Mouse (Mus musculus): ENCODE results near the gene Ccdc15.
"Not testable (repeated sequence)": the region's sequence is repeated elsewhere in the genome, so short reads cannot be mapped to it uniquely, and the experiment has no call there.

Gene Ccdc15

GRCm38 (mm10) chr9:37351266-37351665, 3.0 kb upstream of the Ccdc15 start:
- no peak for DNase-seq (ENCODE audit: low spot score in 2 of 2)

- no peak for DNase-seq (ENCODE audit: low spot score in 2 of 2)
Measured at GRCm38 (mm10) chr9:37349050-37349449, 818 bp upstream of the Ccdc15 start.

- DNase-seq (ENCODE audit: low spot score in 2 of 2), result no peak
Measured at GRCm38 (mm10) chr9:37347184-37347987, 846 bp downstream of the Ccdc15 start.

- DNase-seq (ENCODE audit: low spot score in 2 of 2), result no peak
Measured at GRCm38 (mm10) chr9:37345406-37345805, 2.8 kb downstream of the Ccdc15 start.

- DNase-seq (ENCODE audit: low spot score in 2 of 2), result no peak
Measured at GRCm38 (mm10) chr9:37329456-37329855, 18.8 kb downstream of the Ccdc15 start.

GRCm38 (mm10) chr9:37301720-37302119, 46.5 kb downstream of the Ccdc15 start:
- no peak for DNase-seq (ENCODE audit: low spot score in 2 of 2)

GRCm38 (mm10) chr9:37300501-37300900, 47.7 kb downstream of the Ccdc15 start:
- not testable (repeated sequence) for DNase-seq (ENCODE audit: low spot score in 2 of 2)

- no peak for DNase-seq (ENCODE audit: low spot score in 2 of 2)
Measured at GRCm38 (mm10) chr9:37295586-37295985, 52.6 kb downstream of the Ccdc15 start.

GRCm38 (mm10) chr9:37266622-37267021, 81.6 kb downstream of the Ccdc15 start:
- DNase-seq (ENCODE audit: low spot score in 2 of 2), result no peak

- peak in 1 of 2 experiments; percentile 40 for DNase-seq (ENCODE audit: low spot score in 2 of 2)
Measured at GRCm38 (mm10) chr9:37255889-37256225, 92.4 kb downstream of the Ccdc15 start.

GRCm38 (mm10) chr9:37255149-37255888, 92.9 kb downstream of the Ccdc15 start, which contains the start of gene Slc37a2:
Slc37a2 (minus strand) TSS chr9:37255738.
- DNase-seq (ENCODE audit: low spot score in 2 of 2), result peak; percentile 60 to 69

GRCm38 (mm10) chr9:37254531-37255110, 93.6 kb downstream of the Ccdc15 start:
- DNase-seq (ENCODE audit: low spot score in 2 of 2), result no peak

GRCm38 (mm10) chr9:37250631-37251030, 97.6 kb downstream of the Ccdc15 start:
- no peak for DNase-seq (ENCODE audit: low spot score in 2 of 2)

GRCm38 (mm10) chr9:37249976-37250375, 98.3 kb downstream of the Ccdc15 start:
- no peak for DNase-seq (ENCODE audit: low spot score in 2 of 2)

GRCm38 (mm10) chr9:37248381-37248906, 99.8 kb downstream of the Ccdc15 start:
- DNase-seq (ENCODE audit: low spot score in 2 of 2), result no peak

- DNase-seq (ENCODE audit: low spot score in 2 of 2), result no peak
Measured at GRCm38 (mm10) chr9:37247429-37247828, 100.8 kb downstream of the Ccdc15 start.

GRCm38 (mm10) chr9:37245810-37246209, 102.4 kb downstream of the Ccdc15 start:
- no peak for DNase-seq (ENCODE audit: low spot score in 2 of 2)

- no peak for DNase-seq (ENCODE audit: low spot score in 2 of 2)
Measured at GRCm38 (mm10) chr9:37245404-37245803, 102.8 kb downstream of the Ccdc15 start.

GRCm38 (mm10) chr9:37244600-37244999, 103.6 kb downstream of the Ccdc15 start:
- no peak for DNase-seq (ENCODE audit: low spot score in 2 of 2)

GRCm38 (mm10) chr9:37242764-37243163, 105.5 kb downstream of the Ccdc15 start:
- no peak for DNase-seq (ENCODE audit: low spot score in 2 of 2)

GRCm38 (mm10) chr9:37235951-37236737, 112.1 kb downstream of the Ccdc15 start:
- peak; percentile 35 for DNase-seq (ENCODE audit: low spot score in 2 of 2)
